Mouse (Mus musculus): ENCODE measurements around the gene Plagl1. TPM values are rescaled to one million over a fixed set of nuclear protein-coding genes. Genes with fewer than 3 reads are reported as not detected.
A peak's percentile ranks its signal among the peaks of the same experiment; 100 is the strongest.

Plagl1 gene
- total and polyA plus RNA-seq, 2 experiments from 2014 or later, result 66.0 to 560 TPM

DNA sequence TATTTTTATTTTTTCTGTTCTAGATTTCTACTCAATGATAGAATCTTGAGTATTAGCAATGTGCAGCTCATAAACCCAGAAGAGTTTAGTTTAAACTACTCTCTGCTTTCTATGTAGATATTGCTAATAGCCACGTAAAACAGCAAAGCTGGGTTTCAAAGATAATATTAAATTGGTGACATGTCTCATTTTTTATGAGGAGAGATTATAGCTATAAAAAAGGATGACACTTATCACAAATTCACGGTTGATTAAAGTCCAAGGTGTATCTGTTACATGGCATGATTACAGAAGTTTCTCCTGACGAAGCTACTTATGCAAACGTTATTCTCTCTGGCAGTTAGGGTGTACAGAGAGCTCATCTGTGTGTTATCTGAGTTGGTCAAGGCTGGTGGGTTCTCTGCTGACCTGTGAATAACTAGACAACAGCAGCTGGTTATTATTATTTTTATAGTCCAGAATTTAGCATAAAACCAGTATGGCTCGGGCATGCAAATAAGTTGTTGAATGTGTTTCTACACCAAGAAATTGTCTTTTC, 20.6 kb upstream of the Plagl1 start:
- H3K4me1 ChIP-seq (ENCODE audit: control insufficient read depth, insufficient read depth), result no peaks in the 10 kb centered on the region
- H3K9ac ChIP-seq (replicated peaks; ENCODE audit: low read depth, low read length), result no peak overlapping the region
- H3K4me3 ChIP-seq (ENCODE audit: low read depth, low read length), result no peak overlapping the region
- TF ChIP-seq CTCF (IDR thresholded peaks at IDR 0.05; ENCODE audit: low read depth) (no peak), EP300 (IDR thresholded peaks at IDR 0.05; ENCODE audit: low read depth) (no peak)
- ATAC-seq (ENCODE audit: insufficient read depth, low read depth) (no peak), DNase-seq (ENCODE audit: low spot score) (no peak)
- no peaks in the 10 kb centered on the region for H3K36me3 ChIP-seq (replicated peaks; ENCODE audit: control insufficient read depth, insufficient read depth, low read length)
- no peak overlapping the region for H3K4me2 ChIP-seq (ENCODE audit: low read depth, low read length)
- no peaks in the 10 kb centered on the region for H3K9me3 ChIP-seq (replicated peaks; ENCODE audit: control insufficient read depth, low read length)
- H3K27me3 ChIP-seq (ENCODE audit: control insufficient read depth, insufficient read depth, low read length), result no peaks in the 10 kb centered on the region
- H3K27ac ChIP-seq (ENCODE audit: low read depth), result no peak overlapping the region
- WGBS, result 76% methylated on average over 5 of the region's 5 CpGs

- H3K36me3 ChIP-seq (replicated peaks; ENCODE audit: control insufficient read depth, insufficient read depth, low read length), result no peaks in the 10 kb centered on the region
- H3K4me2 ChIP-seq (ENCODE audit: low read depth, low read length), result no peak overlapping the region
- 76% methylated on average over 11 of the region's 11 CpGs for WGBS
- H3K4me3 ChIP-seq (ENCODE audit: low read depth, low read length), result no peak overlapping the region
- H3K9me3 ChIP-seq (replicated peaks; ENCODE audit: control insufficient read depth, low read length), result no peaks in the 10 kb centered on the region
- no peak overlapping the region for H3K27ac ChIP-seq (ENCODE audit: low read depth)
- no peaks in the 10 kb centered on the region for H3K27me3 ChIP-seq (ENCODE audit: control insufficient read depth, insufficient read depth, low read length)
- no peak for TF ChIP-seq CTCF (IDR thresholded peaks at IDR 0.05; ENCODE audit: low read depth)
- no peak for TF ChIP-seq EP300 (IDR thresholded peaks at IDR 0.05; ENCODE audit: low read depth)
- ATAC-seq (ENCODE audit: insufficient read depth, low read depth) (no peak), DNase-seq (ENCODE audit: low spot score) (no peak)
- H3K4me1 ChIP-seq (ENCODE audit: control insufficient read depth, insufficient read depth), result no peaks in the 10 kb centered on the region
- no peak overlapping the region for H3K9ac ChIP-seq (replicated peaks; ENCODE audit: low read depth, low read length)
Measured at GRCm38 (mm10) chr10:13044659-13045058, 15.6 kb upstream of the Plagl1 start.

GRCm38 (mm10) chr10:13047816-13048215, 12.5 kb upstream of the Plagl1 start:
- no peak for DNase-seq (ENCODE audit: low spot score)
- H3K9ac ChIP-seq (replicated peaks; ENCODE audit: low read depth, low read length), result no peak overlapping the region
- no peaks in the 10 kb centered on the region for H3K4me1 ChIP-seq (ENCODE audit: control insufficient read depth, insufficient read depth)
- 32% methylated on average over 4 of the region's 4 CpGs for WGBS
- H3K4me2 ChIP-seq (ENCODE audit: low read depth, low read length), result no peak overlapping the region
- no peaks in the 10 kb centered on the region for H3K9me3 ChIP-seq (replicated peaks; ENCODE audit: control insufficient read depth, low read length)
- no peak overlapping the region for H3K27ac ChIP-seq (ENCODE audit: low read depth)
- no peak overlapping the region for H3K4me3 ChIP-seq (ENCODE audit: low read depth, low read length)
- ATAC-seq (ENCODE audit: insufficient read depth, low read depth), result no peak
- H3K27me3 ChIP-seq (ENCODE audit: control insufficient read depth, insufficient read depth, low read length), result no peaks in the 10 kb centered on the region
- TF ChIP-seq EP300 (IDR thresholded peaks at IDR 0.05; ENCODE audit: low read depth) (no peak), CTCF (IDR thresholded peaks at IDR 0.05; ENCODE audit: low read depth) (no peak)
- H3K36me3 ChIP-seq (replicated peaks; ENCODE audit: control insufficient read depth, insufficient read depth, low read length), result no peaks in the 10 kb centered on the region

GRCm38 (mm10) chr10:13056863-13057381, 3.4 kb upstream of the Plagl1 start:
- DNase-seq (ENCODE audit: low spot score) (no peak), ATAC-seq (ENCODE audit: insufficient read depth, low read depth) (no peak)
- Histone ChIP-seq H3K36me3 (replicated peaks; ENCODE audit: control insufficient read depth, insufficient read depth, low read length) (no peaks in the 10 kb centered on the region), H3K27ac (ENCODE audit: low read depth) (no peak overlapping the region), H3K4me1 (ENCODE audit: control insufficient read depth, insufficient read depth) (no peaks in the 10 kb centered on the region), H3K9ac (replicated peaks; ENCODE audit: low read depth, low read length) (no peak overlapping the region), H3K27me3 (ENCODE audit: control insufficient read depth, insufficient read depth, low read length) (peaks cover 15% of the 10 kb centered on the region), H3K4me2 (ENCODE audit: low read depth, low read length) (no peak overlapping the region), H3K4me3 (ENCODE audit: low read depth, low read length) (no peak overlapping the region), H3K9me3 (replicated peaks; ENCODE audit: control insufficient read depth, low read length) (no peaks in the 10 kb centered on the region)
- TF ChIP-seq EP300 (IDR thresholded peaks at IDR 0.05; ENCODE audit: low read depth), result no peak
- no peak for TF ChIP-seq CTCF (IDR thresholded peaks at IDR 0.05; ENCODE audit: low read depth)
- 77% methylated on average over 6 of the region's 6 CpGs for WGBS

GRCm38 (mm10) chr10:13060821-13061671, 742 bp downstream of the Plagl1 start:
- Histone ChIP-seq H3K36me3 (replicated peaks; ENCODE audit: control insufficient read depth, insufficient read depth, low read length) (no peaks in the 10 kb centered on the region), H3K4me3 (ENCODE audit: low read depth, low read length) (peak overlapping the region; percentile 39), H3K27ac (ENCODE audit: low read depth) (no peak overlapping the region), H3K9me3 (replicated peaks; ENCODE audit: control insufficient read depth, low read length) (no peaks in the 10 kb centered on the region), H3K9ac (replicated peaks; ENCODE audit: low read depth, low read length) (no peak overlapping the region), H3K27me3 (ENCODE audit: control insufficient read depth, insufficient read depth, low read length) (peaks cover 15% of the 10 kb centered on the region), H3K4me1 (ENCODE audit: control insufficient read depth, insufficient read depth) (no peaks in the 10 kb centered on the region), H3K4me2 (ENCODE audit: low read depth, low read length) (peak overlapping the region; percentile 67)
- no peak for DNase-seq (ENCODE audit: low spot score)
- no peak for TF ChIP-seq CTCF (IDR thresholded peaks at IDR 0.05; ENCODE audit: low read depth)
- TF ChIP-seq EP300 (IDR thresholded peaks at IDR 0.05; ENCODE audit: low read depth), result no peak
- WGBS, result 21% methylated on average over 46 of the region's 46 CpGs
- ATAC-seq (ENCODE audit: insufficient read depth, low read depth), result no peak

Measured in heart, postnatal 0 days (tissue).